Mouse (Mus musculus): Measurements from ENCODE around the gene Focad. TPM values are rescaled to one million over a fixed set of nuclear protein-coding genes. Genes with fewer than 3 reads are reported as not detected.

The Focad gene
- total RNA-seq, 1 experiment, result 14.7 TPM

DNA sequence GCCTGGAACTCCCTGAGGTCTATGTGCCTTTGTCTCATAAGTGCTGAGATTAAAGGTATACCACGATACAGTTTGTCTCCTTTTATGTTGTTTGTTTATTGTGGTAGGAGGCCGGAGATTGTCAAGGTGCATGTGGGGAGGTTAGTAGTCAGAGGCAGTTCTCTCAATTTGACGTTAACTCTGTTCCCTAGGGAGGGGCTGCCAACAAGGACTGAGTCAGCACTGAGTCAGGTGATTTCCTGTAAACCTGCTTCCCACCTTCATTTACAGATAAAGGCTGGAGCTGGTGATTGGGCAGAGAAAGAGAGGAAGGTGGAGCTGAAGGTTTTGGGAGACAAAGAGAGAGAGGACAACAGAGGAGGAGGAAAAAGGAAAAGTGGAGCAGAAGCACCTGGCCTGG lies 15.4 kb upstream of the Focad start:
- no peaks in the 10 kb centered on the region for H3K9me3 ChIP-seq (ENCODE audit: control insufficient read depth, insufficient read depth, low read depth, low read length)
- H3K9ac ChIP-seq (ENCODE audit: insufficient read depth, low read depth, low read length, poor library complexity, severe bottlenecking), result no peak overlapping the region
- H3K4me3 ChIP-seq (ENCODE audit: insufficient read depth in 1 of 2, low read depth in 1 of 2, low read length in 2 of 2, poor library complexity in 1 of 2, severe bottlenecking in 1 of 2), result no peak overlapping the region
- no peak overlapping the region for H3K27ac ChIP-seq (ENCODE audit: insufficient read depth, low read depth, low read length, poor library complexity, severe bottlenecking)
- TF ChIP-seq ZNF384 (IDR thresholded peaks at IDR 0.05; ENCODE audit: low read depth, low read length) (no peak), CHD2 (IDR thresholded peaks at IDR 0.05; ENCODE audit: low read depth, low read length) (no peak), ZC3H11A (IDR thresholded peaks at IDR 0.05; ENCODE audit: borderline replicate concordance, low read depth, low read length) (no peak), MAFK (IDR thresholded peaks at IDR 0.05; ENCODE audit: insufficient read depth, low read depth, low read length) (peak; percentile 69), HCFC1 (IDR thresholded peaks at IDR 0.05; ENCODE audit: borderline replicate concordance, insufficient read depth, low read length) (no peak)
- peaks cover 0 to 2% of the 10 kb centered on the region in 2 experiments; a peak in 1 of 4 replicates for H3K4me1 ChIP-seq (ENCODE audit: control insufficient read depth in 2 of 2, insufficient read depth in 2 of 2, low read length in 2 of 2, poor library complexity in 1 of 2)
- in situ Hi-C loops (cut with MboI; ENCODE audit: low sequenced_read_pairs in 2 of 2, unreplicated experiment in 2 of 2), result no loop called here
- DNase-seq (ENCODE audit: low read depth, low spot score), result peak; percentile 26
- no peaks in the 10 kb centered on the region for H3K36me3 ChIP-seq (ENCODE audit: control insufficient read depth, insufficient read depth, low read length, poor library complexity, severe bottlenecking)

DNA sequence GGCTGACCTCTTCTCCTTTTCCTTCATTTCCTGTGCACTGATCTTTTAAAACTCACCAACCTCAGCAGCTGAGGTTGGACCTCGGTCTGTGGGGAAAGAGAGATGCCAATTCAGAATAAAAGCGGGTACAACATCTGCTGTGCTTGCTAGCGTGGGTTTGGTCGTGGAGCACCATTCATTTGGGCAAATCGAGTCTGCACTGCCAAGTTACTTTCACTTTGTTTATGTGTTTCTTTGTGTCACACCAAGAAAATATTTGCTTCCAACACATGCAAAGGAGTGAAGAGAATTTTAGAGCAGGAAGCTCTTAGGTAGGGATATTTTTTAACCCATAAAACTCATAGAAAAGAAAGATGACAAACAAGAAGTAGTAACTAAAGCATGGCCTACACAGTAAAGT lies 13.0 kb upstream of the Focad start:
- DNase-seq (ENCODE audit: low read depth, low spot score), result no peak
- no peaks in the 10 kb centered on the region for H3K36me3 ChIP-seq (ENCODE audit: control insufficient read depth, insufficient read depth, low read length, poor library complexity, severe bottlenecking)
- TF ChIP-seq MAFK (IDR thresholded peaks at IDR 0.05; ENCODE audit: insufficient read depth, low read depth, low read length) (no peak), CHD2 (IDR thresholded peaks at IDR 0.05; ENCODE audit: low read depth, low read length) (no peak), ZC3H11A (IDR thresholded peaks at IDR 0.05; ENCODE audit: borderline replicate concordance, low read depth, low read length) (no peak), ZNF384 (IDR thresholded peaks at IDR 0.05; ENCODE audit: low read depth, low read length) (no peak), HCFC1 (IDR thresholded peaks at IDR 0.05; ENCODE audit: borderline replicate concordance, insufficient read depth, low read length) (no peak)
- no peak overlapping the region for H3K27ac ChIP-seq (ENCODE audit: insufficient read depth, low read depth, low read length, poor library complexity, severe bottlenecking)
- in situ Hi-C loops (cut with MboI; ENCODE audit: low sequenced_read_pairs in 2 of 2, unreplicated experiment in 2 of 2), result no loop called here
- no peaks in the 10 kb centered on the region for H3K9me3 ChIP-seq (ENCODE audit: control insufficient read depth, insufficient read depth, low read depth, low read length)
- H3K4me3 ChIP-seq (ENCODE audit: insufficient read depth in 1 of 2, low read depth in 1 of 2, low read length in 2 of 2, poor library complexity in 1 of 2, severe bottlenecking in 1 of 2), result no peak overlapping the region
- H3K4me1 ChIP-seq (ENCODE audit: control insufficient read depth in 2 of 2, insufficient read depth in 2 of 2, low read length in 2 of 2, poor library complexity in 1 of 2), result peaks cover 0 to 2% of the 10 kb centered on the region in 2 experiments; a peak in 1 of 4 replicates
- no peak overlapping the region for H3K9ac ChIP-seq (ENCODE audit: insufficient read depth, low read depth, low read length, poor library complexity, severe bottlenecking)

DNA sequence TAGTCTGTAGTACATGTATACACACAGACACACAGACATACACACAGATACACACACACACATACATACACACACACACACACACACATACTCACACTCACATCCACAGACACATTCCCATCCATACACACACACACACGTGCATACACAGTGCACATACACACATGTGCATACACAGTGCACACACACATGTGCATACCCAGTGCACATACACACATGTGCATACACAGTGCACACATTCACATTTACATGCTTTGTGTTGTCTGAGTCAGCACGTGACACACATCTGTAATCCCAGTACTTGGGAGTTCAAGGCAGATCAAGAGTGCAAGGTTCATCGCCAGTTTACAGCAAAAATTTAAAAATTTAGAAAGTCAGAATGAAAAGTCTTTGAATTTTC lies 12.5 kb upstream of the Focad start:
- H3K27ac ChIP-seq (ENCODE audit: insufficient read depth, low read depth, low read length, poor library complexity, severe bottlenecking), result no peak overlapping the region
- in situ Hi-C loops (cut with MboI; ENCODE audit: low sequenced_read_pairs in 2 of 2, unreplicated experiment in 2 of 2), result no loop called here
- no peak for DNase-seq (ENCODE audit: low read depth, low spot score)
- no peaks in the 10 kb centered on the region for H3K36me3 ChIP-seq (ENCODE audit: control insufficient read depth, insufficient read depth, low read length, poor library complexity, severe bottlenecking)
- H3K4me1 ChIP-seq (ENCODE audit: control insufficient read depth in 2 of 2, insufficient read depth in 2 of 2, low read length in 2 of 2, poor library complexity in 1 of 2), result peaks cover 0 to 2% of the 10 kb centered on the region in 2 experiments; a peak in 1 of 4 replicates
- H3K9ac ChIP-seq (ENCODE audit: insufficient read depth, low read depth, low read length, poor library complexity, severe bottlenecking), result no peak overlapping the region
- H3K9me3 ChIP-seq (ENCODE audit: control insufficient read depth, insufficient read depth, low read depth, low read length), result no peaks in the 10 kb centered on the region
- TF ChIP-seq ZNF384 (IDR thresholded peaks at IDR 0.05; ENCODE audit: low read depth, low read length) (no peak), MAFK (IDR thresholded peaks at IDR 0.05; ENCODE audit: insufficient read depth, low read depth, low read length) (no peak), CHD2 (IDR thresholded peaks at IDR 0.05; ENCODE audit: low read depth, low read length) (no peak), ZC3H11A (IDR thresholded peaks at IDR 0.05; ENCODE audit: borderline replicate concordance, low read depth, low read length) (no peak), HCFC1 (IDR thresholded peaks at IDR 0.05; ENCODE audit: borderline replicate concordance, insufficient read depth, low read length) (no peak)
- H3K4me3 ChIP-seq (ENCODE audit: insufficient read depth in 1 of 2, low read depth in 1 of 2, low read length in 2 of 2, poor library complexity in 1 of 2, severe bottlenecking in 1 of 2), result no peak overlapping the region

DNA sequence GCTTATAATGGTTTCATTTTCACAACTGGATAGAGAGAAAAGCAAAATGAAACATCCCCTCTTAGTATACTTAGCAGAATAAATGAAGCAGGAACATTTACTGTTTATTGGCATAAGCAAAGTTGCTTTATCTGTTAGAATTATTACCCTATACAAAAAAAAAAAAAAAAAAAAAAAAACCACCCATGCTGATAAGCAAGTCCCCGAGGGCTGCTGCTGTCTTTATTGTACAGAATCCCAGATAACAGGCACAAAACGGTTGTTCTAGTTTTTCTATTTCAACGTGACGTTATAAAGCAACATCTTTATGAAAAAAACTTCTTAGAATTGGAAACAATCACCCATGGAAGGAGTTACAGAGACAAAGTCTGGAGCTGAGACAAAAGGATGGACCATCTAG lies 12.0 kb upstream of the Focad start:
- Histone ChIP-seq H3K9me3 (ENCODE audit: control insufficient read depth, insufficient read depth, low read depth, low read length) (no peaks in the 10 kb centered on the region), H3K4me3 (ENCODE audit: insufficient read depth in 1 of 2, low read depth in 1 of 2, low read length in 2 of 2, poor library complexity in 1 of 2, severe bottlenecking in 1 of 2) (no peak overlapping the region), H3K27ac (ENCODE audit: insufficient read depth, low read depth, low read length, poor library complexity, severe bottlenecking) (no peak overlapping the region), H3K9ac (ENCODE audit: insufficient read depth, low read depth, low read length, poor library complexity, severe bottlenecking) (no peak overlapping the region), H3K4me1 (ENCODE audit: control insufficient read depth in 2 of 2, insufficient read depth in 2 of 2, low read length in 2 of 2, poor library complexity in 1 of 2) (peaks cover 0 to 2% of the 10 kb centered on the region in 2 experiments; a peak in 1 of 4 replicates), H3K36me3 (ENCODE audit: control insufficient read depth, insufficient read depth, low read length, poor library complexity, severe bottlenecking) (no peaks in the 10 kb centered on the region)
- TF ChIP-seq HCFC1 (IDR thresholded peaks at IDR 0.05; ENCODE audit: borderline replicate concordance, insufficient read depth, low read length) (no peak), MAFK (IDR thresholded peaks at IDR 0.05; ENCODE audit: insufficient read depth, low read depth, low read length) (no peak), ZC3H11A (IDR thresholded peaks at IDR 0.05; ENCODE audit: borderline replicate concordance, low read depth, low read length) (no peak), ZNF384 (IDR thresholded peaks at IDR 0.05; ENCODE audit: low read depth, low read length) (no peak), CHD2 (IDR thresholded peaks at IDR 0.05; ENCODE audit: low read depth, low read length) (no peak)
- DNase-seq (ENCODE audit: low read depth, low spot score), result no peak
- in situ Hi-C loops (cut with MboI; ENCODE audit: low sequenced_read_pairs in 2 of 2, unreplicated experiment in 2 of 2), result no loop called here

DNA sequence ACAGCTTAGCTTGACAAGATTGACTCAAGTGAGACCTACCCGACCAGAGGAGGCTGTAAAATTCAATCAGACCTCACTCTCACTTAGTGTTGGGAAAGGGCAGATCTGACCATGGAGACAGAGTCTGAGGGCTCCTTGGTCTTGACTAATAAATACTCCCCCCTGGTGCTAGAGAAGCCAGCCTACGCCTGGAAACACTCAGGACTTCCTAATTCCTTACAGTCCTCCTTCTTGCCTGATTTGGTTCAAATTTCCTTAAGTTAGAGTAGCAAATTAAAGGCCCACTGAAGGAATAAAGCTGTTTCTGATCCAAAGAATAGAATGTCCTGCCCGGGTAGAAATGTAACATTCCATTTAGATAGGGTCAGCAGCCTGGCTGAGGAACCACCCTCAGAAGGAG lies 10.6 kb upstream of the Focad start:
- Histone ChIP-seq H3K4me1 (ENCODE audit: control insufficient read depth in 2 of 2, insufficient read depth in 2 of 2, low read length in 2 of 2, poor library complexity in 1 of 2) (no peaks in the 10 kb centered on the region), H3K9me3 (ENCODE audit: control insufficient read depth, insufficient read depth, low read depth, low read length) (no peaks in the 10 kb centered on the region), H3K4me3 (ENCODE audit: insufficient read depth in 1 of 2, low read depth in 1 of 2, low read length in 2 of 2, poor library complexity in 1 of 2, severe bottlenecking in 1 of 2) (no peak overlapping the region), H3K27ac (ENCODE audit: insufficient read depth, low read depth, low read length, poor library complexity, severe bottlenecking) (no peak overlapping the region), H3K36me3 (ENCODE audit: control insufficient read depth, insufficient read depth, low read length, poor library complexity, severe bottlenecking) (no peaks in the 10 kb centered on the region), H3K9ac (ENCODE audit: insufficient read depth, low read depth, low read length, poor library complexity, severe bottlenecking) (no peak overlapping the region)
- in situ Hi-C loops (cut with MboI; ENCODE audit: low sequenced_read_pairs in 2 of 2, unreplicated experiment in 2 of 2), result no loop called here
- no peak for DNase-seq (ENCODE audit: low read depth, low spot score)
- no peak for TF ChIP-seq MAFK (IDR thresholded peaks at IDR 0.05; ENCODE audit: insufficient read depth, low read depth, low read length)
- no peak for TF ChIP-seq HCFC1 (IDR thresholded peaks at IDR 0.05; ENCODE audit: borderline replicate concordance, insufficient read depth, low read length)
- no peak for TF ChIP-seq CHD2 (IDR thresholded peaks at IDR 0.05; ENCODE audit: low read depth, low read length)
- no peak for TF ChIP-seq ZC3H11A (IDR thresholded peaks at IDR 0.05; ENCODE audit: borderline replicate concordance, low read depth, low read length)
- TF ChIP-seq ZNF384 (IDR thresholded peaks at IDR 0.05; ENCODE audit: low read depth, low read length), result no peak
